Mouse (Mus musculus): ENCODE results near the gene Dcaf10.
"Not testable (repeated sequence)": the region's sequence is repeated elsewhere in the genome, so short reads cannot be mapped to it uniquely, and the experiment has no call there.

Gene Dcaf10

GRCm38 (mm10) chr4:45393658-45394057 is 51.8 kb downstream of the Dcaf10 start:
- no peak for DNase-seq (ENCODE audit: low spot score)

- DNase-seq (ENCODE audit: low spot score), result not testable (repeated sequence)
Measured at GRCm38 (mm10) chr4:45396211-45396610, 54.3 kb downstream of the Dcaf10 start.

- DNase-seq (ENCODE audit: low spot score), result not testable (repeated sequence)
Measured at GRCm38 (mm10) chr4:45398315-45398714, 56.4 kb downstream of the Dcaf10 start.

- no peak for DNase-seq (ENCODE audit: low spot score)
Measured at GRCm38 (mm10) chr4:45399421-45400210, 57.7 kb downstream of the Dcaf10 start.

GRCm38 (mm10) chr4:45402281-45402680 is 60.4 kb downstream of the Dcaf10 start:
- DNase-seq (ENCODE audit: low spot score), result no peak

- no peak for DNase-seq (ENCODE audit: low spot score)
Measured at GRCm38 (mm10) chr4:45402878-45403498, 61.1 kb downstream of the Dcaf10 start.

GRCm38 (mm10) chr4:45403499-45403878 is 61.6 kb downstream of the Dcaf10 start:
- DNase-seq (ENCODE audit: low spot score), result no peak

- DNase-seq (ENCODE audit: low spot score), result no peak
Measured at GRCm38 (mm10) chr4:45404086-45404485, 62.2 kb downstream of the Dcaf10 start.

GRCm38 (mm10) chr4:45405315-45405714 is 63.4 kb downstream of the Dcaf10 start:
- DNase-seq (ENCODE audit: low spot score), result peak; percentile 56

GRCm38 (mm10) chr4:45406397-45406796 is 64.5 kb downstream of the Dcaf10 start:
- no peak for DNase-seq (ENCODE audit: low spot score)

GRCm38 (mm10) chr4:45407001-45407702 is 65.3 kb downstream of the Dcaf10 start:
- no peak for DNase-seq (ENCODE audit: low spot score)

GRCm38 (mm10) chr4:45407703-45408334 is 65.9 kb downstream of the Dcaf10 start:
- peak; percentile 59 for DNase-seq (ENCODE audit: low spot score)

GRCm38 (mm10) chr4:45408427-45409132 is 66.7 kb downstream of the Dcaf10 start, which contains the start of gene Slc25a51:
TSS of gene Slc25a51 (minus strand) at chr4:45408766.
- DNase-seq (ENCODE audit: low spot score), result peak; percentile 91

- peak; percentile 72 for DNase-seq (ENCODE audit: low spot score)
Measured at GRCm38 (mm10) chr4:45409270-45409669, 67.4 kb downstream of the Dcaf10 start.

- no peak for DNase-seq (ENCODE audit: low spot score)
Measured at GRCm38 (mm10) chr4:45411181-45411790, 69.4 kb downstream of the Dcaf10 start.

GRCm38 (mm10) chr4:45412433-45413192 is 70.7 kb downstream of the Dcaf10 start:
- DNase-seq (ENCODE audit: low spot score), result no peak

- DNase-seq (ENCODE audit: low spot score), result peak; percentile 83
Measured at GRCm38 (mm10) chr4:45413674-45414338, 71.9 kb downstream of the Dcaf10 start.

- DNase-seq (ENCODE audit: low spot score), result no peak
Measured at GRCm38 (mm10) chr4:45416314-45416713, 74.4 kb downstream of the Dcaf10 start.

GRCm38 (mm10) chr4:45418229-45418950 is 76.5 kb downstream of the Dcaf10 start:
- DNase-seq (ENCODE audit: low spot score), result peak; percentile 52
